10 mouse cellular contexts compared by ENCODE assay signal in genomic region chr1:90797276-90797891, GRCm38 (mm10). TPM values are rescaled to one million over a fixed set of nuclear protein-coding genes. Genes with fewer than 3 reads are reported as not detected.
A peak's percentile ranks its signal among the peaks of the same experiment; 100 is the strongest.
DNase-seq lines count a peak whose midpoint lies in the region; ATAC-seq and TF ChIP-seq lines count a peak whose summit lies in the region.
"Had no signal": no experiment of that assay in that cellular context is flagged by ENCODE, and none has a peak within 500 bp of the region (broad histone marks: within the 10 kb centered on the region; RNA-seq: fewer than 3 reads in every experiment).

No protein-coding gene starts in this region.

- H3K27ac ChIP-seq in kidney, adult 2 months (ENCODE audit: insufficient read depth, low read depth, low read length) = no peak overlapping the region
- H3K27ac ChIP-seq in kidney, embryonic 16.5 days (ENCODE audit: low read length) = no peak overlapping the region
- no peak overlapping the region for H3K27ac ChIP-seq in heart, embryonic 12.5 days (ENCODE audit: poor library complexity, severe bottlenecking)
- no peak overlapping the region for H3K27ac ChIP-seq in intestine, embryonic 16.5 days (ENCODE audit: low read length)
- H3K27ac ChIP-seq: lung, embryonic 15.5 days had no signal

- no peak overlapping the region for H3K4me3 ChIP-seq in kidney, adult 2 months (ENCODE audit: insufficient read depth, low read depth, low read length)
- no peak overlapping the region for H3K4me3 ChIP-seq in kidney, embryonic 16.5 days (ENCODE audit: low read length)
- H3K4me3 ChIP-seq in heart, embryonic 12.5 days = no peak overlapping the region
- H3K4me3 ChIP-seq in intestine, embryonic 16.5 days (ENCODE audit: low read length) = no peak overlapping the region
- H3K4me3 ChIP-seq: lung, embryonic 15.5 days had no signal

- no peak for ATAC-seq in kidney, embryonic 16.5 days (ENCODE audit: low FRiP score, low TSS enrichment)
- ATAC-seq in heart, embryonic 12.5 days (ENCODE audit: insufficient number of reproducible peaks, low FRiP score) = peak; percentile 43; the same call in 1 of the 2 replicates
- ATAC-seq in intestine, embryonic 16.5 days = no peak

- no peaks in the 10 kb centered on the region for H3K27me3 ChIP-seq in kidney, adult 2 months (replicated peaks; ENCODE audit: control insufficient read depth, insufficient read depth, low read length)
- no peaks in the 10 kb centered on the region for H3K27me3 ChIP-seq in kidney, embryonic 16.5 days (ENCODE audit: insufficient read depth, low read length)
- H3K27me3 ChIP-seq in heart, embryonic 12.5 days (replicated peaks) = no peaks in the 10 kb centered on the region
- H3K27me3 ChIP-seq in intestine, embryonic 16.5 days (replicated peaks; ENCODE audit: control insufficient read depth, insufficient read depth, low read length) = no peaks in the 10 kb centered on the region
- H3K27me3 ChIP-seq: lung, embryonic 15.5 days had no signal

- H3K4me1 ChIP-seq in kidney, adult 2 months (ENCODE audit: control insufficient read depth, insufficient read depth, low read length) = no peaks in the 10 kb centered on the region
- H3K4me1 ChIP-seq in kidney, embryonic 16.5 days (ENCODE audit: insufficient read depth, low read length) = no peaks in the 10 kb centered on the region
- peaks cover 10% of the 10 kb centered on the region; the same call in 1 of the 2 replicates for H3K4me1 ChIP-seq in heart, embryonic 12.5 days (replicated peaks)
- no peaks in the 10 kb centered on the region for H3K4me1 ChIP-seq in intestine, embryonic 16.5 days (ENCODE audit: control insufficient read depth, insufficient read depth, low read length)
- H3K4me1 ChIP-seq: lung, embryonic 15.5 days had no signal

- no peak overlapping the region for H3K4me2 ChIP-seq in kidney, embryonic 16.5 days (replicated peaks; ENCODE audit: low read depth, low read length)
- H3K4me2 ChIP-seq in heart, embryonic 12.5 days = no peak overlapping the region
- no peak overlapping the region for H3K4me2 ChIP-seq in intestine, embryonic 16.5 days (ENCODE audit: low read depth, low read length)
- H3K4me2 ChIP-seq: lung, embryonic 15.5 days had no signal

- no peak for TF ChIP-seq POLR2A in kidney, adult 2 months (IDR thresholded peaks at IDR 0.05; ENCODE audit: low read depth, low read length)

- peak; percentile 13 for DNase-seq in kidney, adult 2 months
- DNase-seq in testis, postnatal 10 days (ENCODE audit: low spot score) = peak; percentile 55
- DNase-seq in testis, postnatal 14 days (ENCODE audit: low spot score) = no peak
- DNase-seq in urinary bladder, postnatal 25 days (ENCODE audit: low spot score) = no peak
- DNase-seq: spleen, adult 18-20 months; thymus, postnatal 4 days had no signal

- H3K9me3 ChIP-seq in kidney, embryonic 16.5 days (ENCODE audit: low read length) = no peaks in the 10 kb centered on the region
- no peaks in the 10 kb centered on the region for H3K9me3 ChIP-seq in heart, embryonic 12.5 days (replicated peaks)
- H3K9me3 ChIP-seq in intestine, embryonic 16.5 days (ENCODE audit: control insufficient read depth, low read length) = no peaks in the 10 kb centered on the region
- H3K9me3 ChIP-seq: lung, embryonic 15.5 days had no signal

- WGBS in kidney, adult 2 months = 59% methylated on average over 6 of the region's 6 CpGs
- WGBS in kidney, embryonic 16.5 days = 67% methylated on average over 6 of the region's 6 CpGs
- 61% methylated on average over 6 of the region's 6 CpGs for WGBS in heart, embryonic 12.5 days
- 79% methylated on average over 6 of the region's 6 CpGs for WGBS in intestine, embryonic 16.5 days

- TF ChIP-seq CTCF in kidney, adult 2 months (conservative IDR thresholded peaks at IDR 0.05; ENCODE audit: insufficient read depth, insufficient read length, low read depth, low read length) = no peak

- H3K36me3 ChIP-seq in kidney, adult 2 months (ENCODE audit: control insufficient read depth, insufficient read depth, low read length) = no peaks in the 10 kb centered on the region
- H3K36me3 ChIP-seq in kidney, embryonic 16.5 days (ENCODE audit: insufficient read depth, low read length) = peaks cover 7% of the 10 kb centered on the region; the same call in 1 of the 2 replicates
- no peaks in the 10 kb centered on the region for H3K36me3 ChIP-seq in heart, embryonic 12.5 days
- H3K36me3 ChIP-seq in intestine, embryonic 16.5 days (ENCODE audit: control insufficient read depth, insufficient read depth, low read length) = peaks cover 3% of the 10 kb centered on the region; the same call in 1 of the 2 replicates

- no peak overlapping the region for H3K9ac ChIP-seq in kidney, embryonic 16.5 days (replicated peaks; ENCODE audit: low read length)
- no peak overlapping the region for H3K9ac ChIP-seq in heart, embryonic 12.5 days
- H3K9ac ChIP-seq in intestine, embryonic 16.5 days (ENCODE audit: low read depth, low read length) = no peak overlapping the region
- H3K9ac ChIP-seq: lung, embryonic 15.5 days had no signal

RNA-seq across cellular contexts. Expression of gene Col6a3, which starts 46.4 kb away (rescaled TPM):
- polyA plus RNA-seq in kidney, adult 2 months (2012; rRNA removed) = 15.3 and 17.4 TPM in 2 replicates
- polyA plus RNA-seq in kidney, embryonic 16.5 days (2015; fragmentation: Nextera tagmentation; extraction: Ambion mirVana) = 34.6 and 43.1 TPM in 2 replicates
- polyA plus RNA-seq in heart, embryonic 12.5 days (2016; fragmentation: Nextera tagmentation; extraction: Ambion mirVana) = 10.5 and 11.3 TPM in 2 replicates
- polyA plus RNA-seq in intestine, embryonic 16.5 days (2015; fragmentation: Nextera tagmentation; extraction: Ambion mirVana) = 61.9 and 70.6 TPM in 2 replicates

Comparison
In these comparisons a context has a peak if more than half of its experiments do, and no peak if none do; other contexts are left out.
1. DNase-seq: peak in kidney, adult 2 months (single experiment) and testis, postnatal 10 days (single experiment); none in testis, postnatal 14 days (single experiment) and urinary bladder, postnatal 25 days (single experiment).